Mouse (Mus musculus): ENCODE results near the gene Inpp4a. TPM values are rescaled to one million over a fixed set of nuclear protein-coding genes. Genes with fewer than 3 reads are reported as not detected.

Inpp4a gene
- total and polyA plus RNA-seq, 3 experiments = 1.5 to 7.0 (median 4.0) TPM

- DNase-seq (ENCODE audit: extremely low read depth) = no peak
- H3K4me2 ChIP-seq (ENCODE audit: insufficient read depth, low read depth, poor library complexity, severe bottlenecking) = no peak overlapping the region
- peaks cover 4 to 8% of the 10 kb centered on the region in 2 experiments; a peak in 2 of 4 replicates for H3K4me1 ChIP-seq (ENCODE audit: control insufficient read depth in 1 of 2, insufficient read depth in 2 of 2)
- H3K4me3 ChIP-seq (replicated peaks in 1 of 3; ENCODE audit: low read depth in 2 of 3, low read length in 2 of 3, poor library complexity in 1 of 3) = no peak overlapping the region
- dilution Hi-C loops (cut with MboI; ENCODE audit: extremely low pct_ligation_motif_present, extremely low pct_unique_long_range_greater_than_20kb, low sequenced_read_pairs) = no loop called here
- no peaks in the 10 kb centered on the region for H3K36me3 ChIP-seq (replicated peaks in 1 of 2; ENCODE audit: control insufficient read depth in 1 of 2, insufficient read depth in 1 of 2, low read length in 1 of 2)
- H3K9ac ChIP-seq (ENCODE audit: insufficient read depth, low read depth) = no peak overlapping the region
- H3K79me2 ChIP-seq (replicated peaks; ENCODE audit: control insufficient read depth, extremely low read depth, insufficient read depth, poor library complexity, severe bottlenecking) = no peaks in the 10 kb centered on the region
- no peaks in the 10 kb centered on the region for H3K27me3 ChIP-seq (replicated peaks)
- no peak overlapping the region for H3K27ac ChIP-seq (ENCODE audit: insufficient read depth, low read depth)
- H3K9me3 ChIP-seq (replicated peaks; ENCODE audit: low read length) = no peaks in the 10 kb centered on the region
- TF ChIP-seq TCF12 (IDR thresholded peaks at IDR 0.05; ENCODE audit: low read depth, low read length) (no peak), USF2 (conservative IDR thresholded peaks at IDR 0.05; ENCODE audit: low read depth, low read length) (no peak), BHLHE40 (IDR thresholded peaks at IDR 0.05; ENCODE audit: low read depth, low read length) (no peak), CHD1 (IDR thresholded peaks at IDR 0.05; ENCODE audit: low read depth, low read length) (no peak), ZNF384 (IDR thresholded peaks at IDR 0.05; ENCODE audit: low read depth, low read length) (no peak), ETS1 (conservative IDR thresholded peaks at IDR 0.05; ENCODE audit: low read depth, low read length) (no peak), RCOR1 (conservative IDR thresholded peaks at IDR 0.05; ENCODE audit: low read depth, low read length) (no peak), SMC3 (IDR thresholded peaks at IDR 0.05; ENCODE audit: low read depth, low read length) (no peak), EP300 (IDR thresholded peaks at IDR 0.05; ENCODE audit: low read length) (no peak), POLR2A (IDR thresholded peaks at IDR 0.05; ENCODE audit: low read depth, low read length) (no peak), RAD21 (IDR thresholded peaks at IDR 0.05; ENCODE audit: low read depth, low read length) (no peak), KAT2A (IDR thresholded peaks at IDR 0.05; ENCODE audit: insufficient replicate concordance, low read length) (no peak), NRF1 (IDR thresholded peaks at IDR 0.05; ENCODE audit: low read depth, low read length) (no peak), UBTF (IDR thresholded peaks at IDR 0.05; ENCODE audit: low read depth, low read length) (no peak), PAX5 (IDR thresholded peaks at IDR 0.05; ENCODE audit: low read length) (no peak), NELFE (IDR thresholded peaks at IDR 0.05; ENCODE audit: low read depth, low read length) (no peak), MAX (IDR thresholded peaks at IDR 0.05; ENCODE audit: low read length) (no peak), ZMIZ1 (IDR thresholded peaks at IDR 0.05; ENCODE audit: low read depth, low read length) (no peak)
- in situ Hi-C loops (cut with MboI; ENCODE audit: low pct_ligation_motif_present, low pct_unique_long_range_greater_than_20kb, low sequenced_read_pairs) = no loop called here
Measured at GRCm38 (mm10) chr1:37347361-37348080, 47.9 kb downstream of the Inpp4a start.

GRCm38 (mm10) chr1:37350886-37351651 is 51.4 kb downstream of the Inpp4a start:
- Histone ChIP-seq H3K27me3 (replicated peaks) (no peaks in the 10 kb centered on the region), H3K36me3 (replicated peaks in 1 of 2; ENCODE audit: control insufficient read depth in 1 of 2, insufficient read depth in 1 of 2, low read length in 1 of 2) (no peaks in the 10 kb centered on the region), H3K9ac (ENCODE audit: insufficient read depth, low read depth) (no peak overlapping the region), H3K4me1 (ENCODE audit: control insufficient read depth in 1 of 2, insufficient read depth in 2 of 2) (peaks cover 4 to 16% of the 10 kb centered on the region in 2 experiments; a peak in 3 of 4 replicates), H3K9me3 (replicated peaks; ENCODE audit: low read length) (no peaks in the 10 kb centered on the region), H3K4me2 (ENCODE audit: insufficient read depth, low read depth, poor library complexity, severe bottlenecking) (no peak overlapping the region), H3K79me2 (replicated peaks; ENCODE audit: control insufficient read depth, extremely low read depth, insufficient read depth, poor library complexity, severe bottlenecking) (no peaks in the 10 kb centered on the region), H3K4me3 (replicated peaks in 1 of 3; ENCODE audit: low read depth in 2 of 3, low read length in 2 of 3, poor library complexity in 1 of 3) (no peak overlapping the region), H3K27ac (ENCODE audit: insufficient read depth, low read depth) (no peak overlapping the region)
- TF ChIP-seq UBTF (IDR thresholded peaks at IDR 0.05; ENCODE audit: low read depth, low read length) = no peak
- no peak for TF ChIP-seq MXI1 (IDR thresholded peaks at IDR 0.05; ENCODE audit: low read depth, low read length)
- no peak for TF ChIP-seq RCOR1 (conservative IDR thresholded peaks at IDR 0.05; ENCODE audit: low read depth, low read length)
- no peak for TF ChIP-seq PAX5 (IDR thresholded peaks at IDR 0.05; ENCODE audit: low read length)
- no peak for TF ChIP-seq KAT2A (IDR thresholded peaks at IDR 0.05; ENCODE audit: insufficient replicate concordance, low read length)
- TF ChIP-seq MAX (IDR thresholded peaks at IDR 0.05; ENCODE audit: low read length) = no peak
- no peak for TF ChIP-seq RAD21 (IDR thresholded peaks at IDR 0.05; ENCODE audit: low read depth, low read length)
- TF ChIP-seq SMC3 (IDR thresholded peaks at IDR 0.05; ENCODE audit: low read depth, low read length) = no peak
- no peak for TF ChIP-seq MEF2A (IDR thresholded peaks at IDR 0.05; ENCODE audit: borderline replicate concordance, low read depth, low read length)
- no peak for TF ChIP-seq ETS1 (conservative IDR thresholded peaks at IDR 0.05; ENCODE audit: low read depth, low read length)
- no peak for TF ChIP-seq CHD2 (IDR thresholded peaks at IDR 0.05; ENCODE audit: low read length)
- no peak for TF ChIP-seq GABPA (IDR thresholded peaks at IDR 0.05; ENCODE audit: insufficient replicate concordance, low read depth, low read length)
- TF ChIP-seq ZMIZ1 (IDR thresholded peaks at IDR 0.05; ENCODE audit: low read depth, low read length) = no peak
- no peak for TF ChIP-seq CTCF (conservative IDR thresholded peaks at IDR 0.05 in 1 of 2, IDR thresholded peaks at IDR 0.05 in 1 of 2; ENCODE audit: low read depth in 2 of 2, low read length in 2 of 2)
- TF ChIP-seq E2F4 (IDR thresholded peaks at IDR 0.05; ENCODE audit: insufficient replicate concordance, low read depth, low read length) = no peak
- TF ChIP-seq MAZ (IDR thresholded peaks at IDR 0.05; ENCODE audit: low read depth, low read length) = no peak
- TF ChIP-seq SIN3A (IDR thresholded peaks at IDR 0.05; ENCODE audit: low read length) = no peak
- no peak for TF ChIP-seq TBP (conservative IDR thresholded peaks at IDR 0.05; ENCODE audit: low read depth, low read length)
- TF ChIP-seq MYC (IDR thresholded peaks at IDR 0.05; ENCODE audit: low read depth, low read length) = no peak
- no peak for TF ChIP-seq CHD1 (IDR thresholded peaks at IDR 0.05; ENCODE audit: low read depth, low read length)
- DNase-seq (ENCODE audit: extremely low read depth) = no peak
- in situ Hi-C loops (cut with MboI; ENCODE audit: low pct_ligation_motif_present, low pct_unique_long_range_greater_than_20kb, low sequenced_read_pairs) (no loop called here), dilution Hi-C loops (cut with MboI; ENCODE audit: extremely low pct_ligation_motif_present, extremely low pct_unique_long_range_greater_than_20kb, low sequenced_read_pairs) (no loop called here)
